Mouse (Mus musculus) liver, embryonic 16.5 days (tissue): ENCODE results near the gene Gm3383. TPM values are rescaled to one million over a fixed set of nuclear protein-coding genes. Genes with fewer than 3 reads are reported as not detected.
"Not testable (repeated sequence)": the region's sequence is repeated elsewhere in the genome, so short reads cannot be mapped to it uniquely, and the experiment has no call there.

Experiments used
- ATAC-seq: fragments of 200-750 bp; cut with Nextera tagmentation; 2 replicates; pipeline ENCODE4 v1.8.0; 2017; ENCODE audit warnings: low read depth, mild to moderate bottlenecking, moderate number of reproducible peaks, moderate library complexity
- H3K27ac ChIP-seq: fragments of 300-500 bp; sonication (generic); 2 replicates; pipeline ENCODE4 v1.5.1; 2014; ENCODE audit warnings: mild to moderate bottlenecking, low read length
- H3K27me3 ChIP-seq: fragments of 300-500 bp; sonication (generic); 2 replicates; pipeline ENCODE4 v1.6.1; 2014; ENCODE audit warnings: low read depth, low read length, mixed read lengths; ENCODE audit not compliant: control insufficient read depth, insufficient read depth
- H3K36me3 ChIP-seq: fragments of 300-500 bp; sonication (generic); 2 replicates; pipeline ENCODE4 v1.6.1; 2014; ENCODE audit warnings: mild to moderate bottlenecking; ENCODE audit not compliant: control insufficient read depth, insufficient read depth
- H3K4me1 ChIP-seq: fragments of 300-500 bp; sonication (generic); 2 replicates; pipeline ENCODE4 v1.6.1; 2014; ENCODE audit warnings: low read depth, low read length, mixed read lengths; ENCODE audit not compliant: control insufficient read depth
- H3K4me2 ChIP-seq: fragments of 300-500 bp; sonication (generic); 2 replicates; pipeline ENCODE4 v1.6.1; 2014; ENCODE audit warnings: low read depth, low read length, mixed read lengths
- H3K4me3 ChIP-seq: fragments of 300-500 bp; sonication (generic); 2 replicates; pipeline ENCODE4 v1.5.1; 2014; ENCODE audit warnings: low read depth, mild to moderate bottlenecking, low read length
- H3K9ac ChIP-seq: fragments of 300-500 bp; sonication (generic); 2 replicates; pipeline ENCODE4 v1.6.1; 2014; ENCODE audit warnings: low read depth, low read length
- H3K9me3 ChIP-seq: fragments of 300-500 bp; sonication (generic); replicated peaks from 2 replicates; pipeline ENCODE4 v1.6.1; 2016; ENCODE audit warnings: low read length; ENCODE audit not compliant: control insufficient read depth
- WGBS: fragments of 180-500 bp; shearing (Covaris S2); extraction: QIAGEN DNeasy Blood & Tissue Kit; methylation state at CpG from one replicate; pipeline ENCODE4 v1.1.7; 2014; ENCODE audit not compliant: insufficient replicate concordance; 5-methylcytosine and 5-hydroxymethylcytosine counted together
- polyA plus RNA-seq: library from polyadenylated mRNA; unstranded; fragments of >200 nt; fragmentation: Nextera tagmentation; extraction: Ambion mirVana; gene quantifications from 2 replicates; pipeline ENCODE4 v1.2.1, GENCODE M21; 2015

Gene Gm3383
- polyA plus RNA-seq = not detected in 2 replicates

GRCm38 (mm10) chr14:5807882-5808281 lies at the start of gene Gm3383:
Gene Gm3383 (minus strand): TSS chr14:5807982.
- H3K27me3 ChIP-seq, H3K4me2 ChIP-seq, H3K9ac ChIP-seq, H3K27ac ChIP-seq, H3K9me3 ChIP-seq, H3K4me3 ChIP-seq, H3K4me1 ChIP-seq, ATAC-seq, H3K36me3 ChIP-seq: not testable (repeated sequence)
- no CpG with 5 or more reads among the region's 3 CpGs for WGBS

GRCm38 (mm10) chr14:5855911-5856310 lies 48.1 kb upstream of the Gm3383 start:
- WGBS = 59% methylated on average over 3 of the region's 3 CpGs
- H3K9me3 ChIP-seq = not testable (repeated sequence)

DNA sequence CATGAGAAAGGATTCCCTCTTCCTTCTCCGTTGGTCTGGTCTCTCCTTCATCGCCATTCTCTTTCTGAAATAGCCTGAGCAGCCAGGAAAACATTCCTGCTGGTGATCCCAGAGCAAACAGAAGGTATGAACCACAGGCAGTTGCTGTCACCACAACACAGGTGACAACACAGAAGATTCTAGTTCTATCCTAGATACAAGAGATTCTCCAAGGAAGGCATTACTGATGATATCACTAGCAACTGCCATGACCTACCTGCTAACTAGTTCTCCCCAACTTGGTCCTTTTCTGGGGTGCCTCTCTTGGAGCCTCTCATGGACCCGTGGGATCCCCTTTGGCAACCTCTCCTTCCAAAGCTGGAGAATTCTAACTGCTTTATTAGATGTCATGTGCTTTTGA lies 22.4 kb upstream of the Gm3383 start, which contains the start of gene Gm3424:
Gm3424 (minus strand) TSS at position 101 of the 400 bp plus-strand sequence.
- H3K9me3 ChIP-seq, ATAC-seq, H3K27me3 ChIP-seq, H3K27ac ChIP-seq, H3K36me3 ChIP-seq, H3K4me1 ChIP-seq, H3K4me3 ChIP-seq, H3K9ac ChIP-seq, H3K4me2 ChIP-seq: not testable (repeated sequence)
- WGBS = no CpG with 5 or more reads among the region's 3 CpGs

More at GRCm38 (mm10) chr14:5855911-5856310, 48.1 kb upstream of the Gm3383 start:
- H3K36me3 ChIP-seq, H3K4me2 ChIP-seq, H3K27ac ChIP-seq, H3K9ac ChIP-seq, H3K4me1 ChIP-seq, H3K27me3 ChIP-seq, ATAC-seq, H3K4me3 ChIP-seq: not testable (repeated sequence)

GRCm38 (mm10) chr14:5812699-5813356 lies 5.0 kb upstream of the Gm3383 start:
- no CpG with 5 or more reads among the region's 47 CpGs for WGBS
- not testable (repeated sequence) for H3K4me2 ChIP-seq, H3K9me3 ChIP-seq, H3K27me3 ChIP-seq, ATAC-seq, H3K36me3 ChIP-seq, H3K27ac ChIP-seq, H3K4me3 ChIP-seq, H3K4me1 ChIP-seq, H3K9ac ChIP-seq

DNA sequence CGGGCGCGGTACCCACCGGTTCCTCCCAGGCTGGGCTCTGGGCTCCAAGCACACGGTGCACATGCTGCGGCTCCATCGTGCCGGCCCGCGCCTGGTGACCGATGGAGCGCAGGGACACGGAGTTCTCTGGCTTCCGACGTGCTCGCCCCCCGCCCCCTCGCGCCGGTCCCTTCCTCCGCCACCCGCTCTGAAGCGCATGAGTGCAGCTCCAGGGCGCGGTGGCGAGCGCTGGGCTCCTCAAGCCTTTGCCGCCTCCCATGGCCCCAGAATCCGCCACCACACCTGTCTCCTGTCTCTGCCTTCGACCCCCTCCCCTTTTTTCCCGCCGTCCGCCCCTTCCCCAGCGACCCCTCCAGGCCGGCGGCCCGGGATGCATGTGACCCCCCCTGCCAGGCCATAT lies 66.3 kb downstream of the Gm3383 start, which contains the start of gene Gm3373:
Gm3373 (minus strand) TSS at position 101 of the 400 bp plus-strand sequence.
- not testable (repeated sequence) for H3K36me3 ChIP-seq, ATAC-seq, H3K4me1 ChIP-seq, H3K27me3 ChIP-seq, H3K4me3 ChIP-seq, H3K9ac ChIP-seq, H3K27ac ChIP-seq, H3K9me3 ChIP-seq, H3K4me2 ChIP-seq
- WGBS = no CpG with 5 or more reads among the region's 37 CpGs

DNA sequence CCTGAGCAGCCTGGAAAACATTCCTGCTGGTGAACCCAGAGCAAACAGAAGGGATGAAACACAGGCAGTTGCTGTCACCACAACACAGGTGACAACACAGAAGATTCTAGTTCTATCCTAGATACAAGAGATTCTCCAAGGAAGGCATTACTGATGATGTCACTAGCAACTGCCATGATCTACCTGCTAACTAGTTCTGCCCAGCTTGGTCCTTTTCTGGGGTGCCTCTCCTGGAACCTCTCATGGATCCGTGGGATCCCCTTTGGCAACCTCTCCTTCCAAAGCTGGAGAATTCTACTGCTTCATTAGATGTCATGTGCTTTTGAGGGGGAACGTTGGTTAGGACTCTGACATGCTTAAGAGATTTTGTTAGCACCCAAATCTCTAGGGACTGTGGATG lies 120.4 kb downstream of the Gm3383 start, which contains the start of gene Gm9603:
Gm9603 (minus strand) TSS at position 101 of the 400 bp plus-strand sequence.
- not testable (repeated sequence) for H3K27ac ChIP-seq, ATAC-seq, H3K4me3 ChIP-seq, H3K4me2 ChIP-seq, H3K27me3 ChIP-seq, H3K9ac ChIP-seq, H3K9me3 ChIP-seq, H3K4me1 ChIP-seq, H3K36me3 ChIP-seq
- no CpG with 5 or more reads among the region's 2 CpGs for WGBS

DNA sequence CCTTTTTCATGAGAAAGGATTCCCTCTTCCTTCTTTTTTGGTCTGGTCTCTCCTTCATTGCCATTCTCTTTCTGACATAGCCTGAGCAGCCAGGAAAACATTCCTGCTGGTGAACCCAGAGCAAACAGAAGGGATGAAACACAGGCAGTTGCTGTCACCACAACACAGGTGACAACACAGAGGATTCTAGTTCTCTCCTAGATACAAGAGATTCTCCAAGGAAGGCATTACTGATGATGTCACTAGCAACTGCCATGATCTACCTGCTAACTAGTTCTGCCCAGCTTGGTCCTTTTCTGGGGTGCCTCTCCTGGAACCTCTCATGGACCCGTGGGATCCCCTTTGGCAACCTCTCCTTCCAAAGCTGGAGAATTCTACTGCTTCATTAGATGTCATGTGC lies 174.9 kb downstream of the Gm3383 start, which contains the start of gene Gm8265:
Gm8265 (minus strand) TSS at position 101 of the 400 bp plus-strand sequence.
- H3K9me3 ChIP-seq, H3K27ac ChIP-seq, H3K27me3 ChIP-seq, H3K36me3 ChIP-seq, H3K9ac ChIP-seq, ATAC-seq, H3K4me3 ChIP-seq, H3K4me1 ChIP-seq, H3K4me2 ChIP-seq: not testable (repeated sequence)
- no CpG with 5 or more reads among the region's 1 CpGs for WGBS

Other genes starting within 250 kb of the Gm3383 start
- not detected in 2 replicates for gene Gm8265, start 175.0 kb downstream of the Gm3383 start, polyA plus RNA-seq
- not detected in 2 replicates for gene Gm9603, start 120.5 kb downstream of the Gm3383 start, polyA plus RNA-seq
- not detected in 2 replicates for gene Gm3373, start 66.4 kb downstream of the Gm3383 start, polyA plus RNA-seq
- gene Gm3424, start 22.3 kb upstream of the Gm3383 start, polyA plus RNA-seq = not detected in 2 replicates
- not detected in 2 replicates for gene Gm8237, start 72.4 kb upstream of the Gm3383 start, polyA plus RNA-seq
- gene Gm3248, start 153.8 kb upstream of the Gm3383 start, polyA plus RNA-seq = not detected in 2 replicates
- not detected in 2 replicates for gene Gm3453, start 171.2 kb upstream of the Gm3383 start, polyA plus RNA-seq